Mouse (Mus musculus): ENCODE data around the gene Pex7.

- TF ChIP-seq POLR2A (IDR thresholded peaks at IDR 0.05; ENCODE audit: control insufficient read depth, extremely low read depth, insufficient read depth, low read length, poor library complexity): no peak
- TF ChIP-seq CTCF (IDR thresholded peaks at IDR 0.05; ENCODE audit: borderline replicate concordance, control insufficient read depth, extremely low read depth, insufficient read depth, low read length, poor library complexity): no peak
Measured at GRCm38 (mm10) chr10:19932986-19933385, 25.5 kb upstream of the Pex7 start.
